Mouse (Mus musculus) adrenal gland, adult 18-20 months (tissue): ENCODE measurements around the gene Nol4l. TPM values are rescaled to one million over a fixed set of nuclear protein-coding genes. Genes with fewer than 3 reads are reported as not detected.

ENCODE experiments used
- DNase-seq, 2 experiments: peaks; one replicate each; pipeline ENCODE4 v3.0.0; 2021 to 2022; ENCODE audit warnings: low spot score in 2 of 2
- long read RNA-seq, 2 experiments: library from polyadenylated mRNA; stranded (forward); transcript quantifications; one replicate each; pipeline ENCODE4 v2.0.0; 2021
- total RNA-seq, 2 experiments: library from RNA; stranded (reverse); gene quantifications; 1 replicate in 1 of 2; 2 replicates in 1 of 2; pipeline ENCODE4 v1.2.3; 2021

Nol4l gene
- 10 to 100 TPM in 1 of 2 experiments, 1 to 10 TPM in 1; 9.4 to 13.2 TPM for total RNA-seq
- long read RNA-seq, experiment 1, partial matches to known transcripts: 1 of 4 reads
- long read RNA-seq, experiment 1, other reads (novel, unspliced or antisense): 3 of 4 reads
- long read RNA-seq, experiment 2, partial matches to known transcripts: 0 of 7 reads
- long read RNA-seq, experiment 2, other reads (novel, unspliced or antisense): 7 of 7 reads

- DNase-seq: peak; percentile 44 to 53
Observed at GRCm38 (mm10) chr2:153529931-153530766, at the start of gene Nol4l. Gene Nol4l, minus strand, starts transcription at chr2:153529971.

GRCm38 (mm10) chr2:153577122-153577521, 47.4 kb upstream of the Nol4l start:
- DNase-seq: no peak

GRCm38 (mm10) chr2:153576150-153576549, 46.4 kb upstream of the Nol4l start:
- no peak for DNase-seq

DNA sequence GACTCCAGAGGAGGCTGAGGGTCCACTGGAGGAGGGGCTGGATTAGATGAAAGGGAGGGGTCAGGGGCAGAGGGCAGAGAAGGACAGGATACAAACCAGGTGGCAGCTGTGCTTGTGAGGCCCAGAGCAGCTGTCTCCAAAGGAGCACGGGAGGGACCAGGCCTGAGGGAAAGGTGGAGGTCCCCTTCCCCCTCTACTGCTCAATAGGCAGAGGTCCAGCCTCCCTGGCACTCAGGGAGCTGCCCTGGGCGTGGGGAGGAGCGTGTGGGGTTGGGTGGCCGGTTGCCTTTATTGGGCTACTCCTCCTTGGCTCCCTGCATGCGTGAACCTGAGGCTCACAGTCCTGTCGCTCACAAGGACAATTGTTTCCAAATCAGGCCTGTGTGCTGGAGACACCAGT, 45.8 kb upstream of the Nol4l start:
- DNase-seq: no peak

DNA sequence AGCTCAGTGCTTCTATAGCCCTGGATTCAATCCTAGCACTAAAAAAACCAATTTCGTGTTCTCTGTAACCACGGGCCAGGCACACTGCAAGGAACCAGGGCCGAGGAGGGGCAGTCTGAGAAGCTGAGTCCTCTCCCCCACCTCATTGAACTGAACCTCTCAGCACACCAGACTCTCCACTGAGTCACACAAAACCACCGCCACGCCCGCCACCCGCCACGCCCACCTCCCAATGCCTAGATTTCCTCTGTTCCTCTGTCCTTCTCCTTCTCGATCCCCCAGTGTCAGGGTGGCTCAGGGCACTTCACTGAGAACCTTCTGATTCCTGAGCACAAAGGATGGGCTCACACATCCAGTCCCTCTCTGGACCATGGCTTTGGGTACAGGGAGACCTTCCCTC, 43.3 kb upstream of the Nol4l start:
- DNase-seq: no peak

DNA sequence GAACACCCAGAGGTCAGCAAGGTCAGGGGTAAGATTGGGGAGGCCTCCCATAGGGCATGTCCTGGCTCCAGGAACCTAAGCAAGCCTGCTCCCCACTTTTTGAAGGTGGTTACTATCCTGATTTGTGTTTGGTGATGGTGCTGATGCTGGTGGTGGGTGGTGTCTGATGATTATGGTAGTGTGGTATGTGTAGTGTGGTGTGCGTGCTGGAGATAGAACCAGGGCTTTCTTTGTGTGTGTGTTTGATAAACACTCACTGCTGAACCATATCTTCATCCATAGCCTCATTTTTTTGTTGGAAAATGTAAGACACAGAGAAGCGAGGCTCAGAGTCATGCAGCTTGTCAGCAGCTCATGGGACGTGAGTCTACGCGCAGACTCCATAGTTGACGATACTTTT, 38.8 kb upstream of the Nol4l start:
- no peak for DNase-seq

DNA sequence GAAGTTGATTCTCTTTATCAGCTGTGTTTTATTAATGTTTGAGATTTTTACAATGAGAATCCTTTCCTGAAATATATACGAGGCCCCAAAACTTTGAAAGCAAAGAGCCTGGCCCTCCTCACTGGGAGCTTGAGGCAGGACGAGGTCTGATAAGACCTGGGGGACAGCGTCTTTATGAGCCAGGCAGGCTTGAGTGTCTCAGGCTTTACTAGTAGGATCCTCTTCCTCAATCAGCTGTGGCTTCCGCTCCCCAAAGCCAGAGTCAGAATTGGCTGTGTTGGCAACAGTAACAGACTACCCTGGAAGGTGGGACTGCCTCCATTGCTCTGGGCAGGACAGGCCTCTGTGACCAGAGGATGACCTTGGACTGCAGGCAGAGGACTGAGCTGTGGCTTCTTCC, 38.2 kb upstream of the Nol4l start:
- no peak for DNase-seq

DNA sequence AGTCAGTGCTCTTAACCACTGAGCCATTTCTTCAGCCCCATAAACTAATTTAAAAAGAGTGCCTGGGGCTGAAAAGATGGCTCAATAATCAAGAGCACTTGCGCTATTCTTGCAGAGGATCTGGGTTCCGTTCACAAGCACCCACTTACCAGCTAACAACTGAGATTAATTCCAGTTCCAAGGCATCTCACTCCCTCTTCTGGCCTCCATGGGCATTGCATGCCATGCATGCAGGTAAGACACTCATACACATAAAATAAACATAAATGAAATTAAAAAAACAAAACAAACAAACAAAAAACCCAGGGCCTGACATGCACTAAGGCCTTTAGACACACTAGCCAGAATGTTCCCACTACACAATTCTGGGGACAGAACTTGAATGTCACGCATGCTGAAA, 34.6 kb upstream of the Nol4l start:
- DNase-seq: no peak

- no peak for DNase-seq
Observed at GRCm38 (mm10) chr2:153561564-153561963, 31.8 kb upstream of the Nol4l start.

GRCm38 (mm10) chr2:153560664-153561541, 31.1 kb upstream of the Nol4l start:
- peak; percentile 27 to 45 for DNase-seq

DNA sequence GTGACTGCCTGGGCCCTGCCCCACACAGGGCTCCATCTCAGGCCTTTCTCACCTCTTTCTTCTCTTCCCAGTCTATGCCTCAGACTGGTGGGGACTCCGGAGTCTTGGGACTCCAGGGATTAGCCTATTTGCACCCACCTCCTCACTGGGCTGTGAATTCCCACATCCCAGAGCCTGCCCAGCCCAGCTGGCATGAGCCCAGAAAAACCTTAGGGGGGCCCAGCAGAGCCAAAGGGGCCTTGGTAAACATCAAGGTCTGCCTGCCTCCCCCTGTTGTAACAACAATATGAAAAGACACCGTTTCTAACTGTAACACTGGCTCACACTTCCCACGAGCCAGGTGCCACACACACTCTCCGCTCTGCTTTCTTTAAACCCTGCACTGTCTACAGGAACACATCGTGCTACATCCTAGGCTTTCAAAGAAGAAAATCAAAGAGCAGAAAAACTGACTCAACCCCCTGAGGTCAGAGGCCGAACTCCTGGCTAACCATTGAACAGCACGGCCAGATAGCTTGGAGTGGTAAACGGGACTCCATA, 29.9 kb upstream of the Nol4l start:
- no peak for DNase-seq

DNA sequence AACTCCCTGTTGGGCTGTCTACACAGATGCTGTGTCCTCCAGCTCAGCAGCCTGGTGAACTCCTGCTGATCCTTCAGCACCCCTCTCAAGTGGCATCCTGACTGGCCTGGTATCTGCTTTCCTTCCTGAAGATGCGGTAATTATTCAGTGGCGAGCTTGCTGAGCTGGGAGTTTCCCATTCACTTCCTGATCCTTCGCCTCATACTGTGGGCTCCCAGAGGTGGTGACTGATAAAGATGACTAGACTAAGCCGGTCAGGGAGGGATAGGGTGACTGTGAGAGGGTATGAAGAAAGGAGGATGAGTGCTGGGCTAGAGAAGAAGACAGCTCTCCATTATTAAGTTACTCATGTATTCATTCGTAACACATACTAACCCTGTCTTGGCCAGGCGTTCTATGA, 28.7 kb upstream of the Nol4l start:
- DNase-seq: no peak

- no peak for DNase-seq
Observed at GRCm38 (mm10) chr2:153557259-153557658, 27.5 kb upstream of the Nol4l start.

- no peak for DNase-seq
Observed at GRCm38 (mm10) chr2:153556208-153556607, 26.4 kb upstream of the Nol4l start.

- DNase-seq: no peak
Observed at GRCm38 (mm10) chr2:153554543-153554942, 24.8 kb upstream of the Nol4l start.

DNA sequence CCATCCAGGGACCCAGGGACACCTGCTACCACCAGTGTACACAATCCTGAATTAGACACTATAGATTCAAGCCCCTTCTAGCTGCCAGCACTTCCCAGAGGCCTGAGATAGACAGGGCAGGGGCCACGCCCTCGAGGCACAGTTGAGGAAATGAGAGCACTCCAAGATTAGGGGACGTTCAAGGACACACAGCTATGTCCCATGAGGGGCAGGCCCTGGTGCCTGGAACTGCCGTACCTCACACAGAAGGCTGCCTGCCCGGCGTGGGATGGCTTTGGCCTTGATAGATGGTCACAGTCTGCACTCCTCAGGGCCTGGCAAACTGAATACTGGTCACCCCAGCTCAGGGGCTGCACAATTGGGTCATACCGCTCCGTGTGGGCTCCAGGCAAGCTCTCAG, 19.7 kb upstream of the Nol4l start:
- peak in 1 of 2 experiments; percentile 26 for DNase-seq

DNA sequence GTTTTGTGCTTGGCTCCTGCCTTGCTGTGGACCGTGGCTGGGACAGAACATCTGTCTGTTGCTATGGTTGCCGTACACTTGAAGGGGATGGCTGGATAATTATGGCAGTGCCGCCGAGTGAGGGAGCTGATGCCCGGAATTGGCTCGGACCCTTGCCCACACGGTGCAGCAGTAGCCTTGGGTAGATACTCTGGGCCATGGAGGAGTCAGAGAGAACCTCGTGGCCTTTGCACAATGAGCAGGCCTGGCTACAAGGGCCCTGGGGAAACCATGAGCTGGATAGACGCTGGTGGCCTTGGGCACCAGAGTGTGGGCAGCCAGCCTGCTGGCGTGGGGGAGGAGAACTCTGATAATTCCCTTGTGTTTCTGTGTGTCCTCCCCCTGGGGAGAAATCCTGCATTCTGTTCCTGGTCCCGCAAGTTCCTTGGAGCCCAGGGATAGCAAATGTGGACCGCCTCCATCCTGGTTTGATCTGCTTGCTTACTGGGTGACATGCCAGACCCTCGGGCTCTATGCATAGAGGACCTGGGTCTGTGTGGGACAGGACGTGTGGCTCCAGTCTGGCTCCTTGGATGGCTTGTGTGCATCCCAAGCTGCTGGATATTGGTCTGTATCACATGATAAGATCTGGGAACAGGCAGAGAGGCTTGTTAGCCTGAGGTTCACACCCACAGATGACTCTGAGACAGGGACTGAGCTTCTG, 18.6 kb upstream of the Nol4l start:
- peak; percentile 50 to 60 for DNase-seq

- no peak for DNase-seq
Observed at GRCm38 (mm10) chr2:153547633-153548032, 17.9 kb upstream of the Nol4l start.

DNA sequence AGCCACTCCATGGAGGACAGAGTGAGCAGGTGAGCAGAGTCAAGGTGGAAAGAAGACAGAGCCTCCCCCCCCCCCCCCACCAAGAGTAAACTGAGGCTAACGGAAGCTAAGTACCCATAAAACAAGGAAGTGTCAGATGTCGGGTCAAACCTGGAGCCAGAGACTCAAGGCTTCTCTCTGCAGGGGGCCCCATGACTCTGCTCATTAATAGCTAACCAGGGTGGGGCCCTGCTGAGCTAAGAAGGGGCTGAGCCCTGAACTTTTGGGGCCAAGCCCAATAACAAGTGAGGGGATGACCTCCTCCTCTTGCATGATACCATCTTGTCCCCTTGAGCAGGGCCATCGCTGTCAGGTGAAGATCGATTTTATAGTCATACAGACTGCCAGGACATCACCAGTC, 17.2 kb upstream of the Nol4l start:
- DNase-seq: no peak

DNA sequence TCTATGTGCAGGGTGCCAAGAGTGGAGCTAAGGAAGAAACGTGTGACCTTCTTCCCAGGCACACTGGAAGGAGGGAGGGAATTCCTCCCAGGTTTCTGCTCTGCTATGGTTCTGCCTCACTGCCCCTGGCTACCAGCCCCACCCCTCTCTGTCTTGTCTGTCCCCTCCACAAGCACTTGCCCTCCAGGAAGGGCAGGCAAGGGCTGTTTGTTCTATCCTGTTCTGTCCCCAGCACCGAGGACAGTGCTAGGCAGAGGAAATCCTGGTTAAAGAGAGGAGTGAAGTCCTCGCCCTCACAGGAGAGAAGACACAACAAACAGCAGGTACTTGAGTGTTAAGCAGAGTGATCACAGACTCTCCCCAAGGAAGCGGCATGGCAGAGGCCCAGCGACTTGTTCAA, 16.7 kb upstream of the Nol4l start:
- no peak for DNase-seq

- DNase-seq: no peak
Observed at GRCm38 (mm10) chr2:153544771-153545170, 15.0 kb upstream of the Nol4l start.
